Mouse (Mus musculus): ENCODE measurements around the gene Castor2. TPM values are rescaled to one million over a fixed set of nuclear protein-coding genes. Genes with fewer than 3 reads are reported as not detected.

Castor2 gene
- total and polyA plus RNA-seq, 2 experiments from 2014 or later, result 21.1 to 27.4 TPM

DNA sequence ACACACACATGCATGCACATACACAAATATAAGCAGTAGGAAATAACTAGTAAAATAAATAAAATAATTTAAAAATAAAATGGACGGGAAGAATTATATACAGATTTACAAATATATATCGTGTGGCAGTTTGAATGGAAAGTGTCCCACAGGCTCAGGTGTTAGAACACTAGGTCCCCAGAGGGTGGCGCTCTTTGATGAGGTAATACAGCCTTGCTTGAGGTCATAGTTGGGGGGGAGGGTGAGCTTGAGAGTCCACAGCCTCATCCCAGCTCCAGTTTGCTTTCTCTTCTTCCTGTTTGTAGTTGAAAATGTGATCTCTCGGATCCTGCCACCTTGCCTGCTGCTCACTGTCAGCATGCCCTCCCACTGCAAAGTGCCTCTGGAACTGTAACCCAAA, 14.3 kb upstream of the Castor2 start:
- Histone ChIP-seq H3K27me3 (ENCODE audit: insufficient read depth, low read length) (no peaks in the 10 kb centered on the region), H3K9me3 (ENCODE audit: low read length) (no peaks in the 10 kb centered on the region), H3K4me3 (ENCODE audit: low read length) (no peak overlapping the region), H3K4me2 (ENCODE audit: low read depth, low read length) (no peak overlapping the region), H3K36me3 (ENCODE audit: insufficient read depth, low read length) (no peaks in the 10 kb centered on the region), H3K27ac (no peak overlapping the region), H3K4me1 (ENCODE audit: insufficient read depth, low read length) (peaks cover 9% of the 10 kb centered on the region), H3K9ac (replicated peaks; ENCODE audit: low read length) (no peak overlapping the region)
- no peak for ATAC-seq
- DNase-seq (ENCODE audit: low spot score), result no peak
- 81% methylated on average over 4 of the region's 4 CpGs for WGBS
- TF ChIP-seq CTCF (IDR thresholded peaks at IDR 0.05; ENCODE audit: low read depth), result no peak; the same call in 1 of the 2 replicates

DNA sequence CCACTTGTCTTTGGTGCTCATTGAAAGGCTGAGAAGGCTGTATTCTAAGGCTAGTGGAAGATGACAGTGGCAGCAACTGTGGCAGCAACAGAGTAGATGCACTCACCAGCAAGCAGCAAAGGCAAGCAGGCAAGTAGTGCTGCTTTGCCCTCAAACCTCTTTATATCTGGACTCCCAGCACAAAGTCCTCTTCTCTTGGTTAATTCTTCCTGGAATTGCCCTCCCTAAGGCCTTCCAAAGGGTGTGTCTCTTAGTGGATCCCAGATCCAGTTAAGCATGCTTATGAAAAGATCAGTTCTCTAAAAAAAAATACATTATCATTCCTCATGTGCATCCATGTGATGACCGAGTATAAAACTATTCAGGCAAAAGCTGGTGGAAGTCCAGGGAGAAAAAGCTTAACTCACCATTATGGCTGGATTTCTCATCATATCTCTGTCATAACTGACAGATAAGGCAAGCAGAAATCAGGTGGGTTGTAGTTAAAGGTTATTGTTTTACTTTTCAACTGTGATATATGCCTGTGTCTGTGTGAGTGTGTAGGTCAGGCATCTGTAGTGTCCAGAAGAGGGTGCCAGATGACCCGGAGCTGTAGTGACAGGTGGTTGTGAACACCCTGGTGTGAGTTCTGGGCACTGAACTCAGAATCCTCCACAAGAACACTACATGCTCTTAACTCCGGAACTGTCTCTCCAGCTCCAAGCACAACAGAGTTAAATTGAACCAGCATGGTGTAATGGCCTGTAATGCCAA, 13.4 kb upstream of the Castor2 start:
- DNase-seq (ENCODE audit: low spot score), result no peak
- no peak overlapping the region for H3K9ac ChIP-seq (replicated peaks; ENCODE audit: low read length)

DNA sequence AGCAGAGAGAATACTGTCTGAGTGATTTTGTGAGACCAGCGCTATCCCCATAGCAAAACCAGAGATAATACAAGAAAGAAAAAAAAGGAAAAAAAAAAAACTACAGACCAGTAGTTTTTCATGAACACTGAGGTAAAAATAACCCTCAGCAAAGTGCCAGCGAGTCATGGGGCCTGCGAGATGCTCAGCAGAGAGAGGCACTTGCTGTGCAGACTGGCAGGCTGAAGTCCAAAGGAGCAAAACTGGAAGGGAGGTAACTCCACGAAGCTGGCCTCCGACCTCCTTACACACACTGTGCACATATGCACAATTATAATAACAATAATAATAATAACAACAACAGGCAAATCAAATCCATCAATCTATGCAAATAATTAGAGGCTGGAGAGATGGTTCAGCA, 12.3 kb upstream of the Castor2 start:
- Histone ChIP-seq H3K9ac (replicated peaks; ENCODE audit: low read length) (no peak overlapping the region), H3K4me1 (ENCODE audit: insufficient read depth, low read length) (no peaks in the 10 kb centered on the region), H3K27me3 (ENCODE audit: insufficient read depth, low read length) (no peaks in the 10 kb centered on the region), H3K4me3 (ENCODE audit: low read length) (no peak overlapping the region), H3K36me3 (ENCODE audit: insufficient read depth, low read length) (no peaks in the 10 kb centered on the region), H3K9me3 (ENCODE audit: low read length) (no peaks in the 10 kb centered on the region), H3K4me2 (ENCODE audit: low read depth, low read length) (no peak overlapping the region), H3K27ac (no peak overlapping the region)
- ATAC-seq (no peak), DNase-seq (ENCODE audit: low spot score) (no peak)
- WGBS, result 62% methylated on average over 5 of the region's 5 CpGs
- TF ChIP-seq CTCF (IDR thresholded peaks at IDR 0.05; ENCODE audit: low read depth), result no peak

More for the DNA sequence above, 13.4 kb upstream of the Castor2 start:
- Histone ChIP-seq H3K4me2 (ENCODE audit: low read depth, low read length) (no peak overlapping the region), H3K9me3 (ENCODE audit: low read length) (no peaks in the 10 kb centered on the region), H3K27me3 (ENCODE audit: insufficient read depth, low read length) (no peaks in the 10 kb centered on the region), H3K4me1 (ENCODE audit: insufficient read depth, low read length) (peaks cover 4% of the 10 kb centered on the region; the same call in 1 of the 2 replicates), H3K4me3 (ENCODE audit: low read length) (no peak overlapping the region), H3K36me3 (ENCODE audit: insufficient read depth, low read length) (no peaks in the 10 kb centered on the region), H3K27ac (no peak overlapping the region)
- 73% methylated on average over 3 of the region's 3 CpGs for WGBS
- TF ChIP-seq CTCF (IDR thresholded peaks at IDR 0.05; ENCODE audit: low read depth), result no peak
- no peak for ATAC-seq

DNA sequence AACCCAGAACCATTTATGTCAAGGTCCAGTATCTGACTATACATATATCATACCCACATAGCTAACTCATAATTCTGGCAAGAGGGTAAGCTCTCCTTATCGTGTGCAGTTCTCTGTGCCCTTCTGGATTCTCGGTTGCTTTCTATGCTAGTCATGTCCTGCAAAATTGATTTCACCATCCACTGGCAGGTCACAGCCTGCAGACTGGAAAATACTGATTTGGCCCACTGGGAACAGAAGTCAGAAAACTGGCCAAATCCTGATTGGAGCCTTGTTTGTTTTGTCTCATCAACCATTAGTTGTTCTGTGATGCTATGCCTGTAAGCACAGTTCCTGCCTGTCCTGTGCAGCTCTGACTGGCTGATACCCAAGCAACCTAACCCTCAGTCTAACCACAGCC, 3.7 kb upstream of the Castor2 start:
- H3K4me3 ChIP-seq (ENCODE audit: low read length), result no peak overlapping the region
- H3K4me1 ChIP-seq (ENCODE audit: insufficient read depth, low read length), result no peaks in the 10 kb centered on the region
- no peak for TF ChIP-seq CTCF (IDR thresholded peaks at IDR 0.05; ENCODE audit: low read depth)
- H3K27ac ChIP-seq, result no peak overlapping the region
- H3K9ac ChIP-seq (replicated peaks; ENCODE audit: low read length), result no peak overlapping the region
- no peaks in the 10 kb centered on the region for H3K27me3 ChIP-seq (ENCODE audit: insufficient read depth, low read length)
- DNase-seq (ENCODE audit: low spot score), result no peak
- H3K9me3 ChIP-seq (ENCODE audit: low read length), result no peaks in the 10 kb centered on the region
- no peak overlapping the region for H3K4me2 ChIP-seq (ENCODE audit: low read depth, low read length)
- ATAC-seq, result no peak
- WGBS, result 70% methylated on average over 2 of the region's 2 CpGs
- no peaks in the 10 kb centered on the region for H3K36me3 ChIP-seq (ENCODE audit: insufficient read depth, low read length)

DNA sequence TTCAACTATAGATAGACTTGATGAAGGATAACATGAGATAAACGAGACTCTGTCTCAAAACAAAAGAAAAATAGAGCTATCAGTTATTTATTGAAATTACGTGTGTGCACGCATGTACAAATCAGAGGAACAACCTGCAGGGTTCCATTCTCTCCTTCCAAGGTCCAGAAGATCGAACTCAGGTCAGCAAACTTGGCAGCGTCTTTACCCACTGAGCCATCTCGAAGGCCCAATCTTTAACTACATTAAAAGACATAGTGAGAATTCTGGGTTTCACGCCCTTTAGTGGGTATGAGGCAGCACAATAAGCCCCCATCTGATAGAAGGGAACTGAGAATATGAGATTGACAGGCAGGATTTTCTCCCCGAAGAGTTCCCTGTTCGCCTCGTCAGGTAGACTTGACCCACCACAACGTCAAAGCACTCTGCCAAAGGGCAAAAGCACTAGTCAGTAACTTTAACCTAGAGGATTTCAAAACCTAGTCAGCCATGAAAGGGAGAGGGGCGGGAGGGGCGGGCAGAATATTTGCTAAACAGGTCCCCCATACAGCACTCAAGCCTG, 1.1 kb upstream of the Castor2 start:
- Histone ChIP-seq H3K27ac (peak overlapping the region; percentile 83), H3K27me3 (ENCODE audit: insufficient read depth, low read length) (no peaks in the 10 kb centered on the region), H3K9ac (replicated peaks; ENCODE audit: low read length) (peak overlapping the region; percentile 77; the same call in 1 of the 2 replicates), H3K36me3 (ENCODE audit: insufficient read depth, low read length) (no peaks in the 10 kb centered on the region), H3K4me3 (ENCODE audit: low read length) (peak overlapping the region; percentile 89), H3K4me2 (ENCODE audit: low read depth, low read length) (peak overlapping the region; percentile 87), H3K9me3 (ENCODE audit: low read length) (no peaks in the 10 kb centered on the region), H3K4me1 (ENCODE audit: insufficient read depth, low read length) (0 out of 2 replicates have a peak, but pooled peaks cover 10% of the 10 kb centered on the region)
- WGBS, result 37% methylated on average over 13 of the region's 13 CpGs
- no peak for TF ChIP-seq CTCF (IDR thresholded peaks at IDR 0.05; ENCODE audit: low read depth)
- ATAC-seq, result no peak
- no peak for DNase-seq (ENCODE audit: low spot score)

DNA sequence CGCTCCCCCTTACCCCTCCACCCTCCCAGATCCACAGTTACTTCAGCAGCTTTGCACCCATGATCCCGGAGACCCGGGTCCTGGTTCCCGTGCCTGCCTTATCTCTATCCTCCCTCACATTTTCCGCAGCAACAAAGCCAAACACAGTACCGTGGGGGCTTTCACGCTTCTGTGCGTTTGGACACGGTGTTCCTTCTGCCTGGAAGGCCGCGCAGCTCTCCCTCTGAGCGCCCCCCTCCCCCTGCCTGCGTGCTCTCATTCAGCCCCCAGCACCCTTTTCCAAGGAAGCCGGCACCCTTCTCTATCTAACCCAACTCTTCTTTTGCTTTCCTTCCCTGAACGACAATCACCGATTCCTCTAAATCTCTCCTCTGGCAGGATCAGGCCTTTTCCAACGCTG, 535 bp upstream of the Castor2 start:
- no peaks in the 10 kb centered on the region for H3K36me3 ChIP-seq (ENCODE audit: insufficient read depth, low read length)
- WGBS, result under 1% methylated on average over 17 of the region's 17 CpGs
- peak overlapping the region; percentile 87 for H3K4me2 ChIP-seq (ENCODE audit: low read depth, low read length)
- H3K27me3 ChIP-seq (ENCODE audit: insufficient read depth, low read length), result no peaks in the 10 kb centered on the region
- H3K4me3 ChIP-seq (ENCODE audit: low read length), result peak overlapping the region; percentile 89
- ATAC-seq, result peak; percentile 52
- H3K27ac ChIP-seq, result peak overlapping the region; percentile 83
- no peaks in the 10 kb centered on the region for H3K9me3 ChIP-seq (ENCODE audit: low read length)
- 0 out of 2 replicates have a peak, but pooled peaks cover 10% of the 10 kb centered on the region for H3K4me1 ChIP-seq (ENCODE audit: insufficient read depth, low read length)
- no peak for TF ChIP-seq CTCF (IDR thresholded peaks at IDR 0.05; ENCODE audit: low read depth)
- peak; percentile 57 for DNase-seq (ENCODE audit: low spot score)
- H3K9ac ChIP-seq (replicated peaks; ENCODE audit: low read length), result peak overlapping the region; percentile 77

Measured in hindbrain, postnatal 0 days (tissue).